Mouse (Mus musculus): ENCODE data around the gene Zbed6. TPM values are rescaled to one million over a fixed set of nuclear protein-coding genes. Genes with fewer than 3 reads are reported as not detected.

Gene Zbed6
- total RNA-seq, 1 experiment from 2014 or later, result 8.0 TPM

GRCm38 (mm10) chr1:133662941-133663340 lies 2.3 kb upstream of the Zbed6 start:
- DNase-seq, result no peak

GRCm38 (mm10) chr1:133661203-133661933 lies 683 bp upstream of the Zbed6 start, which contains the start of gene Gm38394:
Gene Gm38394, minus strand, starts transcription at chr1:133661318.
- DNase-seq, result peak; percentile 95

- DNase-seq, result no peak
Measured at GRCm38 (mm10) chr1:133658878-133659277, 1.8 kb downstream of the Zbed6 start.

GRCm38 (mm10) chr1:133656811-133657210 lies 3.9 kb downstream of the Zbed6 start:
- DNase-seq, result no peak

GRCm38 (mm10) chr1:133653033-133653432 lies 7.7 kb downstream of the Zbed6 start:
- DNase-seq, result no peak

GRCm38 (mm10) chr1:133650288-133651055 lies 10.2 kb downstream of the Zbed6 start:
- no peak for DNase-seq

GRCm38 (mm10) chr1:133645652-133646051 lies 15.0 kb downstream of the Zbed6 start:
- no peak for DNase-seq

- no peak for DNase-seq
Measured at GRCm38 (mm10) chr1:133641163-133641562, 19.5 kb downstream of the Zbed6 start.

GRCm38 (mm10) chr1:133638517-133638916 lies 22.2 kb downstream of the Zbed6 start:
- no peak for DNase-seq

- DNase-seq, result no peak
Measured at GRCm38 (mm10) chr1:133632168-133632567, 28.5 kb downstream of the Zbed6 start.

GRCm38 (mm10) chr1:133625052-133625451 lies 35.6 kb downstream of the Zbed6 start:
- DNase-seq, result no peak

GRCm38 (mm10) chr1:133618311-133618710 lies 42.4 kb downstream of the Zbed6 start:
- DNase-seq, result peak; percentile 6

- DNase-seq, result no peak
Measured at GRCm38 (mm10) chr1:133617908-133618307, 42.8 kb downstream of the Zbed6 start.

GRCm38 (mm10) chr1:133613817-133614216 lies 46.9 kb downstream of the Zbed6 start:
- no peak for DNase-seq

- no peak for DNase-seq
Measured at GRCm38 (mm10) chr1:133611436-133611835, 49.2 kb downstream of the Zbed6 start.

GRCm38 (mm10) chr1:133610601-133611000 lies 50.1 kb downstream of the Zbed6 start:
- no peak for DNase-seq

GRCm38 (mm10) chr1:133609771-133610502 lies 50.7 kb downstream of the Zbed6 start, which contains the start of gene Snrpe:
Gene Snrpe, minus strand, starts transcription at chr1:133610291.
- DNase-seq, result peak; percentile 99

Other genes with a start within 250 kb of the Zbed6 start
- 19.3 and 20.0 TPM in 2 replicates for gene Sox13, start 236.5 kb downstream of the Zbed6 start, total RNA-seq (2021)
- gene Snrpe, start 50.6 kb downstream of the Zbed6 start, total RNA-seq (2021), result 119 and 128 TPM in 2 replicates
- 36.0 and 37.9 TPM in 2 replicates for gene Gm38394, start 433 bp upstream of the Zbed6 start, total RNA-seq (2021)
- 0.82 and 7.1 TPM in 2 replicates for gene Lax1, start 29.2 kb upstream of the Zbed6 start, total RNA-seq (2021)
- gene Atp2b4, start 140.2 kb upstream of the Zbed6 start, total RNA-seq (2021), result 36.6 and 36.7 TPM in 2 replicates
- 1.2 and 2.1 TPM in 2 replicates for gene Optc, start 247.1 kb upstream of the Zbed6 start, total RNA-seq (2021)